Mouse (Mus musculus): ENCODE measurements around the gene Fam227a. TPM values are rescaled to one million over a fixed set of nuclear protein-coding genes. Genes with fewer than 3 reads are reported as not detected.

Fam227a gene
- polyA plus RNA-seq, 2 experiments: 1.3 to 7.9 TPM

GRCm38 (mm10) chr15:79670972-79671299 is 12.2 kb upstream of the Fam227a start:
- DNase-seq (ENCODE audit: low spot score) (no peak), ATAC-seq (ENCODE audit: low FRiP score, low read depth) (peak; percentile 59)
- TF ChIP-seq POLR2A (IDR thresholded peaks at IDR 0.05; ENCODE audit: borderline replicate concordance, extremely low read depth, insufficient read depth, insufficient read length): no peak
- Histone ChIP-seq H3K36me3 (ENCODE audit: control insufficient read depth, insufficient read depth, low read length) (peaks cover 52% of the 10 kb centered on the region), H3K27me3 (ENCODE audit: control insufficient read depth, insufficient read depth, low read length) (no peaks in the 10 kb centered on the region), H3K4me3 (replicated peaks; ENCODE audit: low read length) (peak overlapping the region; percentile 85), H3K9me3 (ENCODE audit: control insufficient read depth, low read length) (no peaks in the 10 kb centered on the region), H3K27ac (replicated peaks; ENCODE audit: low read depth, low read length) (0 out of 2 replicates have a peak overlapping the region, but pooled peaks have one; percentile 13), H3K4me2 (replicated peaks; ENCODE audit: low read depth, low read length, severe bottlenecking) (peak overlapping the region; percentile 57), H3K9ac (ENCODE audit: low read depth, low read length, severe bottlenecking) (peak overlapping the region; percentile 80), H3K4me1 (ENCODE audit: control insufficient read depth, insufficient read depth, low read length) (no peaks in the 10 kb centered on the region)
- WGBS: under 1% methylated on average over 21 of the region's 37 CpGs

GRCm38 (mm10) chr15:79670249-79670971 is 11.7 kb upstream of the Fam227a start, which contains the start of gene Tomm22:
Gene Tomm22 (plus strand): TSS chr15:79670861.
- ATAC-seq (ENCODE audit: low FRiP score, low read depth): peak; percentile 95
- Histone ChIP-seq H3K4me1 (ENCODE audit: control insufficient read depth, insufficient read depth, low read length) (no peaks in the 10 kb centered on the region), H3K36me3 (ENCODE audit: control insufficient read depth, insufficient read depth, low read length) (peaks cover 51% of the 10 kb centered on the region), H3K4me2 (replicated peaks; ENCODE audit: low read depth, low read length, severe bottlenecking) (peak within 1 kb of the TSS; percentile 57), H3K4me3 (replicated peaks; ENCODE audit: low read length) (peak within 1 kb of the TSS; percentile 85), H3K9ac (ENCODE audit: low read depth, low read length, severe bottlenecking) (peak within 1 kb of the TSS; percentile 80), H3K27ac (replicated peaks; ENCODE audit: low read depth, low read length) (0 out of 2 replicates have a peak within 1 kb of the TSS, but pooled peaks have one; percentile 13), H3K27me3 (ENCODE audit: control insufficient read depth, insufficient read depth, low read length) (no peaks in the 10 kb centered on the region), H3K9me3 (ENCODE audit: control insufficient read depth, low read length) (no peaks in the 10 kb centered on the region)
- TF ChIP-seq POLR2A (IDR thresholded peaks at IDR 0.05; ENCODE audit: borderline replicate concordance, extremely low read depth, insufficient read depth, insufficient read length): peak; percentile 62; the same call in 1 of the 2 replicates
- WGBS: 20% methylated on average over 32 of the region's 33 CpGs
- DNase-seq (ENCODE audit: low spot score): peak; percentile 96

- no peaks in the 10 kb centered on the region for H3K4me1 ChIP-seq (ENCODE audit: control insufficient read depth, insufficient read depth, low read length)
- H3K4me2 ChIP-seq (replicated peaks; ENCODE audit: low read depth, low read length, severe bottlenecking): no peak overlapping the region
- no peak for TF ChIP-seq POLR2A (IDR thresholded peaks at IDR 0.05; ENCODE audit: borderline replicate concordance, extremely low read depth, insufficient read depth, insufficient read length)
- no peaks in the 10 kb centered on the region for H3K27me3 ChIP-seq (ENCODE audit: control insufficient read depth, insufficient read depth, low read length)
- DNase-seq (ENCODE audit: low spot score) (no peak), ATAC-seq (ENCODE audit: low FRiP score, low read depth) (no peak)
- peaks cover 43% of the 10 kb centered on the region for H3K36me3 ChIP-seq (ENCODE audit: control insufficient read depth, insufficient read depth, low read length)
- no peak overlapping the region for H3K9ac ChIP-seq (ENCODE audit: low read depth, low read length, severe bottlenecking)
- H3K4me3 ChIP-seq (replicated peaks; ENCODE audit: low read length): no peak overlapping the region
- no peaks in the 10 kb centered on the region for H3K9me3 ChIP-seq (ENCODE audit: control insufficient read depth, low read length)
- WGBS: 74% methylated on average over 10 of the region's 10 CpGs
- no peak overlapping the region for H3K27ac ChIP-seq (replicated peaks; ENCODE audit: low read depth, low read length)
Observed at GRCm38 (mm10) chr15:79669195-79669594, 10.4 kb upstream of the Fam227a start.

- 89% methylated on average over 8 of the region's 8 CpGs for WGBS
- H3K4me1 ChIP-seq (ENCODE audit: control insufficient read depth, insufficient read depth, low read length): peaks cover 3% of the 10 kb centered on the region; the same call in 1 of the 2 replicates
- no peaks in the 10 kb centered on the region for H3K9me3 ChIP-seq (ENCODE audit: control insufficient read depth, low read length)
- no peak overlapping the region for H3K9ac ChIP-seq (ENCODE audit: low read depth, low read length, severe bottlenecking)
- H3K36me3 ChIP-seq (ENCODE audit: control insufficient read depth, insufficient read depth, low read length): peaks cover 22% of the 10 kb centered on the region
- no peak overlapping the region for H3K4me3 ChIP-seq (replicated peaks; ENCODE audit: low read length)
- no peak overlapping the region for H3K4me2 ChIP-seq (replicated peaks; ENCODE audit: low read depth, low read length, severe bottlenecking)
- no peaks in the 10 kb centered on the region for H3K27me3 ChIP-seq (ENCODE audit: control insufficient read depth, insufficient read depth, low read length)
- H3K27ac ChIP-seq (replicated peaks; ENCODE audit: low read depth, low read length): no peak overlapping the region
- DNase-seq (ENCODE audit: low spot score) (no peak), ATAC-seq (ENCODE audit: low FRiP score, low read depth) (no peak)
- no peak for TF ChIP-seq POLR2A (IDR thresholded peaks at IDR 0.05; ENCODE audit: borderline replicate concordance, extremely low read depth, insufficient read depth, insufficient read length)
Observed at GRCm38 (mm10) chr15:79664666-79665065, 5.9 kb upstream of the Fam227a start.

- WGBS: 73% methylated on average over 4 of the region's 4 CpGs
Observed at GRCm38 (mm10) chr15:79661852-79662251, 3.1 kb upstream of the Fam227a start.

More at GRCm38 (mm10) chr15:79661852-79662251, 3.1 kb upstream of the Fam227a start:
- DNase-seq (ENCODE audit: low spot score) (no peak), ATAC-seq (ENCODE audit: low FRiP score, low read depth) (no peak)
- H3K27ac ChIP-seq (replicated peaks; ENCODE audit: low read depth, low read length): no peak overlapping the region
- H3K4me1 ChIP-seq (ENCODE audit: control insufficient read depth, insufficient read depth, low read length): peaks cover 6% of the 10 kb centered on the region; the same call in 1 of the 2 replicates
- no peak overlapping the region for H3K9ac ChIP-seq (ENCODE audit: low read depth, low read length, severe bottlenecking)
- no peaks in the 10 kb centered on the region for H3K27me3 ChIP-seq (ENCODE audit: control insufficient read depth, insufficient read depth, low read length)
- TF ChIP-seq POLR2A (IDR thresholded peaks at IDR 0.05; ENCODE audit: borderline replicate concordance, extremely low read depth, insufficient read depth, insufficient read length): no peak
- peaks cover 16% of the 10 kb centered on the region for H3K36me3 ChIP-seq (ENCODE audit: control insufficient read depth, insufficient read depth, low read length)
- H3K4me2 ChIP-seq (replicated peaks; ENCODE audit: low read depth, low read length, severe bottlenecking): no peak overlapping the region
- H3K4me3 ChIP-seq (replicated peaks; ENCODE audit: low read length): no peak overlapping the region
- no peaks in the 10 kb centered on the region for H3K9me3 ChIP-seq (ENCODE audit: control insufficient read depth, low read length)
